Mouse (Mus musculus): ENCODE measurements around the gene Ptcra. TPM values are rescaled to one million over a fixed set of nuclear protein-coding genes. Genes with fewer than 3 reads are reported as not detected.
A peak's percentile ranks its signal among the peaks of the same experiment; 100 is the strongest.

The Ptcra gene
- polyA plus RNA-seq, 2 experiments: 0.19 to 0.30 TPM

GRCm38 (mm10) chr17:46751794-46752556 lies 11.5 kb downstream of the Ptcra start, which contains the start of gene Cnpy3:
TSS of gene Cnpy3 (minus strand) at chr17:46752214.
- TF ChIP-seq POLR2A (IDR thresholded peaks at IDR 0.05; ENCODE audit: borderline replicate concordance, extremely low read depth, insufficient read depth, insufficient read length): 0 out of 2 replicates have a peak, but pooled peaks have one; percentile 54
- ATAC-seq (ENCODE audit: low FRiP score, low read depth) (peak; percentile 98), DNase-seq (ENCODE audit: low spot score) (peak; percentile 99)
- Histone ChIP-seq H3K4me3 (replicated peaks; ENCODE audit: low read length) (peak within 1 kb of the TSS; percentile 76), H3K36me3 (ENCODE audit: control insufficient read depth, insufficient read depth, low read length) (peaks cover 4% of the 10 kb centered on the region), H3K4me2 (replicated peaks; ENCODE audit: low read depth, low read length, severe bottlenecking) (peak within 1 kb of the TSS; percentile 59), H3K9ac (ENCODE audit: low read depth, low read length, severe bottlenecking) (peak within 1 kb of the TSS; percentile 77), H3K4me1 (ENCODE audit: control insufficient read depth, insufficient read depth, low read length) (peaks cover 7% of the 10 kb centered on the region; the same call in 1 of the 2 replicates), H3K27me3 (ENCODE audit: control insufficient read depth, insufficient read depth, low read length) (no peaks in the 10 kb centered on the region), H3K9me3 (ENCODE audit: control insufficient read depth, low read length) (no peaks in the 10 kb centered on the region), H3K27ac (replicated peaks; ENCODE audit: low read depth, low read length) (peak within 1 kb of the TSS; percentile 71)
- WGBS: 0% methylated on average over 35 of the region's 58 CpGs

- H3K27me3 ChIP-seq (ENCODE audit: control insufficient read depth, insufficient read depth, low read length): no peaks in the 10 kb centered on the region
- peaks cover 10% of the 10 kb centered on the region for H3K36me3 ChIP-seq (ENCODE audit: control insufficient read depth, insufficient read depth, low read length)
- H3K4me1 ChIP-seq (ENCODE audit: control insufficient read depth, insufficient read depth, low read length): peaks cover 7% of the 10 kb centered on the region; the same call in 1 of the 2 replicates
- no peak for TF ChIP-seq POLR2A (IDR thresholded peaks at IDR 0.05; ENCODE audit: borderline replicate concordance, extremely low read depth, insufficient read depth, insufficient read length)
- ATAC-seq (ENCODE audit: low FRiP score, low read depth): peak; percentile 12; the same call in 1 of the 2 replicates
- WGBS: 20% methylated on average over 16 of the region's 16 CpGs
- DNase-seq (ENCODE audit: low spot score): peak; percentile 60
- peak overlapping the region; percentile 77 for H3K9ac ChIP-seq (ENCODE audit: low read depth, low read length, severe bottlenecking)
- H3K4me2 ChIP-seq (replicated peaks; ENCODE audit: low read depth, low read length, severe bottlenecking): peak overlapping the region; percentile 50
- H3K9me3 ChIP-seq (ENCODE audit: control insufficient read depth, low read length): no peaks in the 10 kb centered on the region
- H3K27ac ChIP-seq (replicated peaks; ENCODE audit: low read depth, low read length): peak overlapping the region; percentile 71
- peak overlapping the region; percentile 76 for H3K4me3 ChIP-seq (replicated peaks; ENCODE audit: low read length)
Observed at GRCm38 (mm10) chr17:46751056-46751793, 12.3 kb downstream of the Ptcra start.

DNA sequence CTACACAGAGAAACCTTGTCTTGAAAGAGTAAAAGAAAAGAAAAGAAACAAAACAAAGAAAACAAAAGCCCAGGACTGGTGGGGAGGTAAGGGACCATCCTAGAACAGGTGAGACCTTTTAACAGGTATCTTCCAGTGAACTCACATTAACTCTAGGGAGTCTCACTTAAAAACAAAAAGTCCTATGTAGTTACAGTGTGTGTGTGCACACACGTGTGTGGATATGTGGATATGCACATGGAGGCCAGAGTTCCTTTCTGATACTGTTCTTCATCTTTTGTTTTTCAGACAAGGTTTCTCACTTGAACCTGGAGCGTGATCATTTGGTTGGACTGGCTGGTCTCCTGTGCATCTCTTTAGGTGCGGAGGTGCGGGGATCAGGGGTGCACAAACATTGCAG lies 12.9 kb downstream of the Ptcra start:
- 85% methylated on average over 4 of the region's 4 CpGs for WGBS
- Histone ChIP-seq H3K27me3 (ENCODE audit: control insufficient read depth, insufficient read depth, low read length) (no peaks in the 10 kb centered on the region), H3K4me2 (replicated peaks; ENCODE audit: low read depth, low read length, severe bottlenecking) (peak overlapping the region; percentile 50; the same call in 1 of the 2 replicates), H3K9me3 (ENCODE audit: control insufficient read depth, low read length) (no peaks in the 10 kb centered on the region), H3K4me1 (ENCODE audit: control insufficient read depth, insufficient read depth, low read length) (peaks cover 7% of the 10 kb centered on the region; the same call in 1 of the 2 replicates), H3K27ac (replicated peaks; ENCODE audit: low read depth, low read length) (0 out of 2 replicates have a peak overlapping the region, but pooled peaks have one; percentile 1), H3K9ac (ENCODE audit: low read depth, low read length, severe bottlenecking) (peak overlapping the region; percentile 77), H3K36me3 (ENCODE audit: control insufficient read depth, insufficient read depth, low read length) (peaks cover 15% of the 10 kb centered on the region), H3K4me3 (replicated peaks; ENCODE audit: low read length) (peak overlapping the region; percentile 76)
- TF ChIP-seq POLR2A (IDR thresholded peaks at IDR 0.05; ENCODE audit: borderline replicate concordance, extremely low read depth, insufficient read depth, insufficient read length): no peak
- DNase-seq (ENCODE audit: low spot score) (no peak), ATAC-seq (ENCODE audit: low FRiP score, low read depth) (no peak)

GRCm38 (mm10) chr17:46749282-46749681 lies 14.2 kb downstream of the Ptcra start:
- Histone ChIP-seq H3K9me3 (ENCODE audit: control insufficient read depth, low read length) (no peaks in the 10 kb centered on the region), H3K4me1 (ENCODE audit: control insufficient read depth, insufficient read depth, low read length) (peaks cover 7% of the 10 kb centered on the region; the same call in 1 of the 2 replicates), H3K9ac (ENCODE audit: low read depth, low read length, severe bottlenecking) (no peak overlapping the region), H3K27ac (replicated peaks; ENCODE audit: low read depth, low read length) (no peak overlapping the region), H3K4me2 (replicated peaks; ENCODE audit: low read depth, low read length, severe bottlenecking) (no peak overlapping the region), H3K27me3 (ENCODE audit: control insufficient read depth, insufficient read depth, low read length) (no peaks in the 10 kb centered on the region), H3K4me3 (replicated peaks; ENCODE audit: low read length) (no peak overlapping the region), H3K36me3 (ENCODE audit: control insufficient read depth, insufficient read depth, low read length) (peaks cover 19% of the 10 kb centered on the region)
- WGBS: 91% methylated on average over 5 of the region's 5 CpGs
- no peak for ATAC-seq (ENCODE audit: low FRiP score, low read depth)
- no peak for TF ChIP-seq POLR2A (IDR thresholded peaks at IDR 0.05; ENCODE audit: borderline replicate concordance, extremely low read depth, insufficient read depth, insufficient read length)
- DNase-seq (ENCODE audit: low spot score): no peak

GRCm38 (mm10) chr17:46747806-46748205 lies 15.7 kb downstream of the Ptcra start:
- TF ChIP-seq POLR2A (IDR thresholded peaks at IDR 0.05; ENCODE audit: borderline replicate concordance, extremely low read depth, insufficient read depth, insufficient read length): no peak
- no peaks in the 10 kb centered on the region for H3K27me3 ChIP-seq (ENCODE audit: control insufficient read depth, insufficient read depth, low read length)
- DNase-seq (ENCODE audit: low spot score) (no peak), ATAC-seq (ENCODE audit: low FRiP score, low read depth) (no peak)
- H3K27ac ChIP-seq (replicated peaks; ENCODE audit: low read depth, low read length): no peak overlapping the region
- H3K4me3 ChIP-seq (replicated peaks; ENCODE audit: low read length): no peak overlapping the region
- peaks cover 7% of the 10 kb centered on the region; the same call in 1 of the 2 replicates for H3K4me1 ChIP-seq (ENCODE audit: control insufficient read depth, insufficient read depth, low read length)
- no peak overlapping the region for H3K9ac ChIP-seq (ENCODE audit: low read depth, low read length, severe bottlenecking)
- no peak overlapping the region for H3K4me2 ChIP-seq (replicated peaks; ENCODE audit: low read depth, low read length, severe bottlenecking)
- H3K36me3 ChIP-seq (ENCODE audit: control insufficient read depth, insufficient read depth, low read length): peaks cover 27% of the 10 kb centered on the region
- 96% methylated on average over 2 of the region's 2 CpGs for WGBS
- no peaks in the 10 kb centered on the region for H3K9me3 ChIP-seq (ENCODE audit: control insufficient read depth, low read length)

All from limb, embryonic 14.5 days (tissue).